Mouse (Mus musculus) cortical plate, adult 2 months (tissue): Measurements from ENCODE around the gene Tppp.

ENCODE experiments used
- CTCF ChIP-seq: fragments of 200-500 bp; IDR thresholded peaks from 2 replicates; pipeline ENCODE4 v1.5.1; 2011; ENCODE audit warnings: mild to moderate bottlenecking, control low read depth, low read length; ENCODE audit not compliant: insufficient read depth; ENCODE audit errors: extremely low read depth
- POLR2A ChIP-seq: fragments of 200-500 bp; IDR thresholded peaks from 2 replicates; pipeline ENCODE4 v1.6.1; 2011; ENCODE audit warnings: mild to moderate bottlenecking, low read length, control low read depth; ENCODE audit not compliant: insufficient read depth; ENCODE audit errors: extremely low read depth

DNA sequence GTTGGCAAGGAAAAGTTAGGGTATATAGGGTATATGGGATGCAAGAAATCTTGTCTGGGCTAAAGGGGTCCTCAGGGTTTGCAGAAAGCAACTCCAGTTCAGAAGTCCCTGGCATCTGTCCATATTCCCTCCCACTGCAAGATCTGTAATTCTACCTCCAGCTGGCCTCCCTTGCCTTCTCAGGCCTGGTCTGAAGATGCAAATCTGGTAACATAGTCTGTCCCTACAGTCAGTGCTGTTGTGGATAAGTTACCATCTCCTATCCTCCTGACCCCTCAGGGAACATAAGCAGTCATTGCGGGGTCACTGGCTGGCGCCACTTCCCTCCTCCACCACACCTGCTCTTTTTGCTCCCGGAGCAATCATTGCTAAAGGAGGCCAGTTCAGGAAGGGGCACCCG is 6.7 kb downstream of the Tppp start:
- TF ChIP-seq POLR2A: no peak
- TF ChIP-seq CTCF: no peak
